Mouse (Mus musculus) liver, embryonic 14.5 days (tissue): ENCODE results near the gene Gpr157. TPM values are rescaled to one million over a fixed set of nuclear protein-coding genes. Genes with fewer than 3 reads are reported as not detected.

Experiments used
- ATAC-seq: fragments of 200-750 bp; cut with Nextera tagmentation; 2 replicates; pipeline ENCODE4 v1.8.0; 2017; ENCODE audit warnings: moderate number of reproducible peaks, mild to moderate bottlenecking, moderate library complexity; ENCODE audit not compliant: insufficient read depth
- DNase-seq, 3 experiments: peaks; one replicate each; pipeline ENCODE4 v3.0.0-alpha.2; 2012 to 2013; ENCODE audit warnings: low read depth in 3 of 3, low spot score in 3 of 3
- H3K27ac ChIP-seq: fragments of 300-500 bp; sonication (generic); 2 replicates; pipeline ENCODE4 v1.5.1; 2014; ENCODE audit warnings: moderate library complexity, mild to moderate bottlenecking, control low read depth, inconsistent platforms
- H3K27me3 ChIP-seq: fragments of 300-500 bp; sonication (generic); 2 replicates; pipeline ENCODE4 v1.6.1; 2014; ENCODE audit warnings: mild to moderate bottlenecking, low read length, moderate library complexity; ENCODE audit not compliant: control insufficient read depth, insufficient read depth
- H3K36me3 ChIP-seq: fragments of 300-500 bp; sonication (generic); replicated peaks from 2 replicates; pipeline ENCODE4 v1.6.1; 2014; ENCODE audit warnings: low read depth; ENCODE audit not compliant: control insufficient read depth, insufficient read depth
- H3K4me1 ChIP-seq, 2 experiments: fragments of 200-500 bp in 1 of 2; fragments of 300-500 bp in 1 of 2; sonication (generic) in 1 of 2; replicated peaks; 2 replicates each; pipeline ENCODE4 v1.6.1; 2012 to 2014; ENCODE audit warnings: antibody characterized with exemption in 1 of 2, inconsistent platforms in 1 of 2, low read length in 1 of 2; ENCODE audit not compliant: control insufficient read depth in 2 of 2, insufficient read depth in 2 of 2
- H3K4me2 ChIP-seq: fragments of 300-500 bp; sonication (generic); 2 replicates; pipeline ENCODE4 v1.6.1; 2014; ENCODE audit warnings: low read depth, mild to moderate bottlenecking, control low read depth, moderate library complexity
- H3K4me3 ChIP-seq, 2 experiments: fragments of 200-500 bp in 1 of 2; fragments of 300-500 bp in 1 of 2; sonication (generic) in 1 of 2; 2 replicates each; pipeline ENCODE4 v1.5.1; 2012 to 2014; ENCODE audit warnings: low read depth in 2 of 2, low read length in 2 of 2, mild to moderate bottlenecking in 2 of 2, control low read depth in 1 of 2, inconsistent platforms in 1 of 2, moderate library complexity in 1 of 2; ENCODE audit not compliant: insufficient read depth in 1 of 2
- H3K9ac ChIP-seq: fragments of 300-500 bp; sonication (generic); replicated peaks from 2 replicates; pipeline ENCODE4 v1.6.1; 2014; ENCODE audit warnings: mild to moderate bottlenecking, control low read depth, moderate library complexity
- H3K9me3 ChIP-seq: fragments of 300-500 bp; sonication (generic); 2 replicates; pipeline ENCODE4 v1.6.1; 2016; ENCODE audit warnings: low read length, mixed read lengths; ENCODE audit not compliant: control insufficient read depth
- CTCF ChIP-seq: IDR thresholded peaks from 2 replicates; pipeline ENCODE4 v1.5.1; 2016; ENCODE audit warnings: antibody characterized with exemption, low read depth, control low read depth
- EP300 ChIP-seq: IDR thresholded peaks from 2 replicates; pipeline ENCODE4 v1.6.1; 2016; ENCODE audit warnings: antibody characterized with exemption, low read depth
- WGBS: fragments of 180-500 bp; shearing (Covaris S2); extraction: QIAGEN DNeasy Blood & Tissue Kit; methylation state at CpG from one replicate; pipeline ENCODE4 v1.1.7; 2014; ENCODE audit not compliant: insufficient replicate concordance; 5-methylcytosine and 5-hydroxymethylcytosine counted together
- polyA plus RNA-seq, 2 experiments: library from polyadenylated mRNA; depleted of rRNA in 1 of 2; stranded (reverse) in 1 of 2; unstranded in 1 of 2; fragments of >200 nt; fragmentation: Nextera tagmentation in 1 of 2; extraction: Ambion mirVana in 1 of 2; gene quantifications; 2 replicates each; pipeline versions ENCODE4 v1.2.1 to v1.2.3; 2012 to 2014

Gpr157 gene
- polyA plus RNA-seq, 2 experiments, result 0.05 to 0.25 TPM

DNA sequence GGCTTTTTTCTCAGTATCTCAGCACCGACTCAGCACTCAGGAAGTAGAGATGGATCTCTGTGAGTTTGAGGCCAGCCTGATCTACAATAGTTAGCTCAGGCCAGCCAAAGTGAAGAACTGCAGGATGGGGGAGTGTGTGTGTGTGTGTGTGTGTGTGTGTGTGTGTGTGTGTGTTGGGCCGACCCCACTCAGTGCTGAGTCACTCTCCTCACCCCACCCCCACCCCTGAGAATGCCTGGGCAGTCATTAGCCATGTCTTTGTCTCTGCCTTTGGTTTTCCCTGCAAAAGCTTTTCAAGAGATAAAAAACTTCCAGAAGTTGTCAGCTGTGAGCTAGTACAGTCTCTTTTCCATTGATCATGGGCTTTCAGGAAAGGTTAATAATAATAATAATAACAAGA, 43.5 kb downstream of the Gpr157 start:
- WGBS, result 3% methylated on average over 2 of the region's 2 CpGs
- Histone ChIP-seq H3K4me3 (no peak overlapping the region), H3K27ac (no peak overlapping the region), H3K4me2 (no peak overlapping the region), H3K36me3 (no peaks in the 10 kb centered on the region), H3K9me3 (no peaks in the 10 kb centered on the region), H3K9ac (no peak overlapping the region), H3K27me3 (no peaks in the 10 kb centered on the region), H3K4me1 (peaks cover 2 to 4% of the 10 kb centered on the region in 2 experiments; a peak in 1 of 4 replicates)
- ATAC-seq (no peak), DNase-seq (no peak)
- no peak for TF ChIP-seq CTCF
- no peak for TF ChIP-seq EP300

DNA sequence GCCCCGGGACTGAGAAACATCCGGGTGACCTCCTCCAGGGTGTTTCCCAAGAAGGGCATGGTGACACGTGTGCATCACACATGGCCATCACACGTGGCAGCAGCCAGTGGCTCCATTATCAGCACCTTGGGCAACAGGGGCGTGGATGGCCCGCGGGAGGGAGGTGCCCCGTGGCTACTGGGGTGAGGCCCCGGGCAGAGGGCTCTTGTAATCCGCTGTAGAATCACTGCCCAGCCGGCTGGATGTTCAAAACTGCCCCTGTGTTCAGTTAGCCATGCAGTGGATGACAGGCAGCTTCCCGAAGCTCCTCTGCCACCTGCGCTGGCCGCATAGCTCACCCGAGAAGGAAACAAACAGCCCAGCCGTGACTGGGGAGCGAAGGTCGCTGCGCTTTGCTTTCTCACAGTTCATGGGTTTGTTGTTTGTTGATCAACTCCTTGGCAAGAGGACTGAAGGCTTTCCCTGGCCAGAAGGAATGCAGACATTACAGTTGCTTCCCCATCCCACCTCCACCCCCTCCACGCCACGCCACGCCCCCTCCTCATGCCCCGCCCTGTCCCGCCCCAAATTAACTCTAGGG, 45.6 kb downstream of the Gpr157 start:
- WGBS, result 15% methylated on average over 24 of the region's 24 CpGs
- Histone ChIP-seq H3K27ac (no peak overlapping the region), H3K4me2 (peak overlapping the region; percentile 48), H3K9me3 (no peaks in the 10 kb centered on the region), H3K36me3 (no peaks in the 10 kb centered on the region), H3K27me3 (no peaks in the 10 kb centered on the region), H3K4me1 (peaks cover 2 to 7% of the 10 kb centered on the region in 2 experiments; a peak in 2 of 4 replicates), H3K9ac (peak overlapping the region; percentile 2; the same call in 1 of the 2 replicates), H3K4me3 (peak overlapping the region; percentile 3 to 27; a peak in 3 of 4 replicates)
- no peak for TF ChIP-seq CTCF
- no peak for TF ChIP-seq EP300
- ATAC-seq (peak; percentile 40; the same call in 1 of the 2 replicates), DNase-seq (no peak)

- Histone ChIP-seq H3K4me1 (peaks cover 2 to 14% of the 10 kb centered on the region in 2 experiments; a peak in 2 of 4 replicates), H3K27me3 (no peaks in the 10 kb centered on the region), H3K9me3 (no peaks in the 10 kb centered on the region), H3K27ac (no peak overlapping the region), H3K36me3 (no peaks in the 10 kb centered on the region), H3K4me3 (no peak overlapping the region), H3K9ac (no peak overlapping the region), H3K4me2 (no peak overlapping the region)
- ATAC-seq (no peak), DNase-seq (no peak)
- WGBS, result 64% methylated on average over 7 of the region's 7 CpGs
- 0 out of 2 replicates have a peak, but pooled peaks have one; percentile 8 for TF ChIP-seq CTCF
- no peak for TF ChIP-seq EP300
Observed at GRCm38 (mm10) chr4:150135254-150135653, 48.1 kb downstream of the Gpr157 start.

GRCm38 (mm10) chr4:150136693-150137092, 49.5 kb downstream of the Gpr157 start:
- WGBS, result 3% methylated on average over 10 of the region's 10 CpGs
- no peak overlapping the region for H3K4me2 ChIP-seq
- H3K4me1 ChIP-seq, result peaks cover 2 to 12% of the 10 kb centered on the region in 2 experiments; a peak in 2 of 4 replicates
- TF ChIP-seq EP300, result no peak
- peak; percentile 99 for TF ChIP-seq CTCF
- H3K4me3 ChIP-seq, result no peak overlapping the region
- peak; percentile 36; the same call in 1 of the 2 replicates for ATAC-seq
- H3K27me3 ChIP-seq, result no peaks in the 10 kb centered on the region
- H3K27ac ChIP-seq, result no peak overlapping the region
- no peak overlapping the region for H3K9ac ChIP-seq
- no peaks in the 10 kb centered on the region for H3K9me3 ChIP-seq
- peak in 2 of 3 experiments; percentile 27 to 34 for DNase-seq
- H3K36me3 ChIP-seq, result no peaks in the 10 kb centered on the region

DNA sequence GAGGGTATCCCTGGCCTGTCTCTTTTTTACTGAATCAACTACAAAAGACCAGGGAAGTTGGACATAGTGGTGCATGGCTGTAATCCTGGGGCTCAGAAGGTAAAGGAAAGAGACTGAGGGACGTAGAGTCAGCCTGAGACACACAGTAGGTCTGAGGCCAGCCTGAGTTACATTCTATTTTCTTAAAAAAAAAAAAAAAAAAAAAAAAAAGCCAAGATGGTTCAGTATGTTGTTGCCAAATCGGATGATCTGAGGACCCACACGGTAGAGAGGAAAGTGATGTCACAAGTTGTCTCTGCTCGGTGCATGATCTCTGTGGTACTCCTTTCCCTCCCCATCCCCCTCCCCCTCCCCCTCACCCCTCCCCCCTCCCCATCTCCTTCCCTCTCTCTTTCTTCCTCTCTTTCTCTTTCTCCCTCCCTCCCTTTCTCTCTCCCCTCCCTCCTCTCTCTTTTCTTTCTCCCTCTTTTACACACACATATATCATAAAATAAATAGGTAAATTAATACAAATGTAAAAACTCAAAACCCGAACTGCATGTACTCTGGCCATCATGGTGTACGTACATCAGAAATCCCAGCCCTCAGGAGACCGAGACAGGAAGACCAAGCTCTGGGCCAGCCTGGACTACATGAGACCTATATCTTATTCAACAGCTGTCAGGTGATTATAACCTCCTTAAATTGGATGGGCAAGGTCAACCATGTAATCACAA, 50.4 kb downstream of the Gpr157 start:
- DNase-seq, result no peak
- Histone ChIP-seq H3K27me3 (no peaks in the 10 kb centered on the region), H3K27ac (no peak overlapping the region), H3K4me2 (peak overlapping the region; percentile 52), H3K4me1 (peaks cover 2 to 10% of the 10 kb centered on the region in 2 experiments; a peak in 2 of 4 replicates), H3K4me3 (no peak overlapping the region), H3K9ac (no peak overlapping the region), H3K9me3 (no peaks in the 10 kb centered on the region), H3K36me3 (no peaks in the 10 kb centered on the region)
- no peak for TF ChIP-seq CTCF
- TF ChIP-seq EP300, result no peak
- ATAC-seq, result no peak
- 71% methylated on average over 7 of the region's 7 CpGs for WGBS
